Mouse (Mus musculus) lung, embryonic 14.5 days (tissue): ENCODE measurements around the gene Tectb. TPM values are rescaled to one million over a fixed set of nuclear protein-coding genes. Genes with fewer than 3 reads are reported as not detected.
A peak's percentile ranks its signal among the peaks of the same experiment; 100 is the strongest.

Source experiments
- ATAC-seq: fragments of 200-750 bp; cut with Nextera tagmentation; 2 replicates; pipeline ENCODE4 v1.8.0; 2017; ENCODE audit warnings: mild to moderate bottlenecking, moderate TSS enrichment, moderate library complexity; ENCODE audit not compliant: insufficient read depth
- DNase-seq: peaks from one replicate; pipeline ENCODE4 v3.0.0-alpha.2; 2015
- H3K27ac ChIP-seq: fragments of 300-500 bp; sonication (generic); 2 replicates; pipeline ENCODE4 v1.5.1; 2014; ENCODE audit warnings: low read depth, mild to moderate bottlenecking, moderate library complexity
- H3K27me3 ChIP-seq: fragments of 300-500 bp; sonication (generic); 2 replicates; pipeline ENCODE4 v1.6.1; 2014; ENCODE audit warnings: low read length, control low read depth; ENCODE audit not compliant: insufficient read depth
- H3K36me3 ChIP-seq: fragments of 300-500 bp; sonication (generic); 2 replicates; pipeline ENCODE4 v1.6.1; 2014; ENCODE audit warnings: control low read depth; ENCODE audit not compliant: insufficient read depth
- H3K4me1 ChIP-seq: fragments of 300-500 bp; sonication (generic); 2 replicates; pipeline ENCODE4 v1.6.1; 2014; ENCODE audit warnings: antibody characterized with exemption, control low read depth; ENCODE audit not compliant: insufficient read depth
- H3K4me2 ChIP-seq: fragments of 300-500 bp; sonication (generic); 2 replicates; pipeline ENCODE4 v1.6.1; 2014; ENCODE audit warnings: mild to moderate bottlenecking
- H3K4me3 ChIP-seq: fragments of 300-500 bp; sonication (generic); 2 replicates; pipeline ENCODE4 v1.5.1; 2014; ENCODE audit warnings: low read depth, low read length
- H3K9ac ChIP-seq: fragments of 300-500 bp; sonication (generic); 2 replicates; pipeline ENCODE4 v1.6.1; 2014
- H3K9me3 ChIP-seq: fragments of 300-500 bp; sonication (generic); 2 replicates; pipeline ENCODE4 v1.6.1; 2016; ENCODE audit warnings: low read depth, low read length, control low read depth
- CTCF ChIP-seq: IDR thresholded peaks from 2 replicates; pipeline ENCODE4 v1.5.1; 2016; ENCODE audit warnings: antibody characterized with exemption, low read depth
- WGBS: fragments of 180-500 bp; shearing (Covaris S2); extraction: QIAGEN DNeasy Blood & Tissue Kit; methylation state at CpG from one replicate; pipeline ENCODE4 v1.1.7; 2014; 5-methylcytosine and 5-hydroxymethylcytosine counted together
- polyA plus RNA-seq: library from polyadenylated mRNA; unstranded; fragments of >200 nt; fragmentation: Nextera tagmentation; extraction: Ambion mirVana; gene quantifications from 2 replicates; pipeline ENCODE4 v1.2.1, GENCODE M21; 2014

Gene Tectb
- polyA plus RNA-seq, 1 experiment from 2014 or later: not detected

DNA sequence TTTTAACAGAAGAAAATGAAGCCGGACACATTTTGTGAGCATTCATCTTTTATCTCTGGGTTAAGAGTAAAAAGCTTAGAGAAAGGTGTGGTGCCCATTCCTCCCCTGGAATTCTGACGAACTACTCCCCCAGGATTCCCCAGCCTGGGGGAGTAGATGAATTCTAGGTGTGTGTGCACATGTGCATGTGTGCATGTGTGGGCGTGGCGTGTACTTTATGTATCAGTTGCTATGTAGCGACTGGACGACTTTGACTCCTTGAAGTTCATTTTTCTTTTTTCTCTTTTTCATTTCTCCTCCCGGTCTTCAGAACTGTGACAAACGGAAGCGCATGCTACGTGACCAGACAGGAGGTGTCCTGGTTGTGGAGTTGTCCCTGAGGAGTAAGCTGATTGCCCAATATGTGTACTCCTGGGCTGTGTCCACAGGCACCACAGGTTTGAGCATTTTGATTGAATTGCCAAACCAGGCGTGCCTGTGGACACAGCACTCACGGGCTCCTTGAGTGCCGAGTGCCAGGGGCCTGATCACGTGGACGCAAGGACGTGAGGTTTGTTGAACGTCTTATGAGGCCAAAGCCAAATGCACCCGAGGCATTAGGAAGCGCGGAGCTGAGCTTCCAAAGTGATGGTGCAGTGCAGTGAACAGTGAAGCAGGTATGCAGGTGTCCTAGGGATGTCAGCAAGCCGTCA is 11.9 kb downstream of the Tectb start:
- DNase-seq (peak; percentile 69), ATAC-seq (peak; percentile 38; the same call in 1 of the 2 replicates)
- Histone ChIP-seq H3K4me2 (peak overlapping the region; percentile 13; the same call in 1 of the 2 replicates), H3K9me3 (no peaks in the 10 kb centered on the region), H3K27me3 (no peaks in the 10 kb centered on the region), H3K4me3 (no peak overlapping the region), H3K36me3 (no peaks in the 10 kb centered on the region), H3K4me1 (peaks cover 33% of the 10 kb centered on the region), H3K9ac (no peak overlapping the region), H3K27ac (peak overlapping the region; percentile 80)
- 59% methylated on average over 21 of the region's 21 CpGs for WGBS
- TF ChIP-seq CTCF: no peak

GRCm38 (mm10) chr19:55193717-55194394 is 13.3 kb downstream of the Tectb start:
- Histone ChIP-seq H3K4me3 (no peak overlapping the region), H3K27me3 (no peaks in the 10 kb centered on the region), H3K9me3 (no peaks in the 10 kb centered on the region), H3K4me2 (no peak overlapping the region), H3K9ac (no peak overlapping the region), H3K27ac (peak overlapping the region; percentile 80), H3K4me1 (peaks cover 33% of the 10 kb centered on the region), H3K36me3 (no peaks in the 10 kb centered on the region)
- TF ChIP-seq CTCF: no peak
- 47% methylated on average over 11 of the region's 11 CpGs for WGBS
- ATAC-seq: peak; percentile 75
- peak; percentile 80 for DNase-seq

- DNase-seq: peak; percentile 92
- H3K4me1 ChIP-seq: peaks cover 33% of the 10 kb centered on the region
- H3K27ac ChIP-seq: peak overlapping the region; percentile 80
- no peaks in the 10 kb centered on the region for H3K36me3 ChIP-seq
- H3K9ac ChIP-seq: no peak overlapping the region
- no peak for TF ChIP-seq CTCF
- no peaks in the 10 kb centered on the region for H3K27me3 ChIP-seq
- peak; percentile 93 for ATAC-seq
- no peak overlapping the region for H3K4me3 ChIP-seq
- peak overlapping the region; percentile 27; the same call in 1 of the 2 replicates for H3K4me2 ChIP-seq
- 30% methylated on average over 7 of the region's 7 CpGs for WGBS
- no peaks in the 10 kb centered on the region for H3K9me3 ChIP-seq
Observed at GRCm38 (mm10) chr19:55194520-55195170, 14.1 kb downstream of the Tectb start.

DNA sequence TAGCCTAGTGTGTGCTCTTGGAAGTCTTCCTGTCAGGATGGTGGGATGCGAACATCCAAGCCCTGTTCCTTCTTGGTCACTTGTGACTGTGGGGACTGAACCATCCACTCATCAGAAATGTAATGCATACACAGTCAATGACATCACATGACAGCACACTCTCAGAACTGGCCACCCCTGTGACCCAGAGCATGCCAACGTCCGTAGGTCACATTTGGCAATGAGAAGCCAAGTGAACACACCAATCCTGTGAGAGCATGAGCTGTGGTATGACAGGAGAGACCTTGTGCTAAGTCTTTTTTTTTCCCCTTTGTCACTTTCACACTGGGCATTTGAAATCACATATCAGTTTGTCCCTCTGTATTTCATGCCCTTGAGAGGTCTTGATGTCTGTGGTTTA is 15.0 kb downstream of the Tectb start:
- TF ChIP-seq CTCF: no peak
- Histone ChIP-seq H3K27ac (peak overlapping the region; percentile 80), H3K36me3 (no peaks in the 10 kb centered on the region), H3K4me2 (no peak overlapping the region), H3K9me3 (no peaks in the 10 kb centered on the region), H3K4me3 (no peak overlapping the region), H3K27me3 (no peaks in the 10 kb centered on the region), H3K9ac (no peak overlapping the region), H3K4me1 (peaks cover 33% of the 10 kb centered on the region)
- no peak for DNase-seq
- 66% methylated on average over 3 of the region's 3 CpGs for WGBS
- ATAC-seq: no peak

DNA sequence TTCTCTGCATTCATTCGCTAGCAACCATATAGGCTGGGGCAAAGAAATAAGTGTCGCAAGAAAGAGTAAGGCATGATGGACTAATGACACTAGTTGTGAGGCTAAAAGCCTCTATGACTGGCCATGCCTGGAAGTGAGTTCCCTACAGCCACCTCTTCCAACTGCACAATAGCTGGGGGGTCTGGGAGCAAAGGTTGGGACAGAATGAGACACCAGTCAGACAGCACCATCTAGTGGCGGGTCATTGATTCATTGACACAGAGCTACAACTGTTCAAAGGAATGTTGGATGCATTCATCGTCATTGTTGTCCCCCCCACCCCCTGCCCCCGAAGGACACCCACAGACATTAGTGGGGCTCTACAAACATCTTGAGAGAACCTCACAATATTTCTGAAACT is 17.8 kb downstream of the Tectb start:
- peak; percentile 33; the same call in 1 of the 2 replicates for ATAC-seq
- 37% methylated on average over 5 of the region's 5 CpGs for WGBS
- H3K9me3 ChIP-seq: no peaks in the 10 kb centered on the region
- TF ChIP-seq CTCF: peak; percentile 90
- no peaks in the 10 kb centered on the region for H3K36me3 ChIP-seq
- H3K27me3 ChIP-seq: no peaks in the 10 kb centered on the region
- H3K4me3 ChIP-seq: no peak overlapping the region
- peak; percentile 92 for DNase-seq
- H3K4me1 ChIP-seq: peaks cover 22% of the 10 kb centered on the region
- H3K9ac ChIP-seq: no peak overlapping the region
- peak overlapping the region; percentile 12; the same call in 1 of the 2 replicates for H3K4me2 ChIP-seq
- no peak overlapping the region for H3K27ac ChIP-seq

DNA sequence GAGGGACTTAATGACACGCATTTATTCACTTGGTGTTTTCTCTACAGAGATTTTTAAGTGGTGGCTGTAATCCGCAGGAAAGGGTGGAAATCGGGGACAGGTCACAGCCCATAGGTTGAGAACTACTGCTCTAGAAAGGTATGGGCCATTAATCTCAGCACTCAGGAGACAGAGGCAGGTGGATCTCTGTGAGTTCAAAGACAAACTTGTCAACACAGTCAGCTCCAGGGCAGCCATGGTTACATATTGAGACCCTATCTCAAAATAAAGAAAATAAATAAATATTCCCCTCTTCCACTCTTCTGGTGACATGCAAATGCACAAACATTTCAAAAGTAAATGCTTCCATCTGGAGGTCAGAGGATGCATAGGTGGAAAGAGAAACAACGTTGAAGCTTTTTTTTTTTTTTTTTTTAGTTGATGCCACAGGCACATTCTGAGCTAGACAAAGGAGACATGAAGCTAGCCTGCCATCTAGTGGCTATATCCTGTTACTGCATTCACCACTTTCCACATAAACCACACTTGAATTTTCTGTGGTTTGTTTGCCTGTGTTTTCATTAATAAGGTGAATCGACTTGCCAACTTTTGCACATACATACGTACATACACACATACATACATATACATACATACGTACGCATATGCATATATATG is 26.1 kb downstream of the Tectb start:
- H3K9ac ChIP-seq: no peak overlapping the region
- H3K36me3 ChIP-seq: no peaks in the 10 kb centered on the region
- ATAC-seq (peak; percentile 35; the same call in 1 of the 2 replicates), DNase-seq (peak; percentile 90)
- no peak overlapping the region for H3K4me3 ChIP-seq
- H3K9me3 ChIP-seq: no peaks in the 10 kb centered on the region
- H3K4me1 ChIP-seq: no peaks in the 10 kb centered on the region
- 33% methylated on average over 8 of the region's 8 CpGs for WGBS
- H3K4me2 ChIP-seq: no peak overlapping the region
- no peak overlapping the region for H3K27ac ChIP-seq
- no peaks in the 10 kb centered on the region for H3K27me3 ChIP-seq
- TF ChIP-seq CTCF: peak; percentile 89
